ENCODE assay signal across 8 mouse cellular contexts in the genomic region with DNA sequence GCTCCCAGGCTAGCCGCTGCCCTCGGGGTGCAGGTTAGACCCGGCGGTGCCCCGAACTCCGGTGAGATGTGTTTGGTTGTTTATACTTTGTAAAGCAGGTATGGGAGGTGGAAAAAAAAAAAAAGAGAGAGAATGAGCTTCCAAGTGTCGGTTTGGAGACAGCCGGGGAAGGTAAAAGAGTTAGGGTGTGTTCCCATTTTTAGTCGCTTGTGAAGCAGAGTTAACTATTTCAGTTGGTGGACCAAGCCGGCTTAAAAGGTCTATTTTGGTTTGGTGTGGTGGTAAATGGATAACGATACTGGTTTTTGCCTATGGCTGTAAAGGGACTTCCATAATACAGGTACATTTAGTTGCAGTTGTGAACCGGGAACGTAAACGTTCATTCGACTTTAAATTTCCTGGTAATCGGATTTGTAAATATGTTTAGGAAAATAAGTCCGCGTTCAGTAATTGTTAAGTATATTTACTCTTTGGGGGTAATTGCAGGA. TPM values are rescaled to one million over a fixed set of nuclear protein-coding genes. Genes with fewer than 3 reads are reported as not detected.
DNase-seq lines count a peak whose midpoint lies in the region; ATAC-seq and TF ChIP-seq lines count a peak whose summit lies in the region.

No protein-coding gene starts in this region.

- no peak for TF ChIP-seq EP300 in heart, adult 2 months (IDR thresholded peaks at IDR 0.05; ENCODE audit: insufficient read depth, low read depth, low read length)
- 0 out of 2 replicates have a peak, but pooled peaks have one; percentile 28 for TF ChIP-seq EP300 in CH12.LX (IDR thresholded peaks at IDR 0.05; ENCODE audit: low read length)

- peaks cover 6% of the 10 kb centered on the region for H3K79me2 ChIP-seq in heart, adult 2 months (replicated peaks; ENCODE audit: control insufficient read depth, insufficient read depth, low read length)
- peaks cover 59% of the 10 kb centered on the region for H3K79me2 ChIP-seq in CH12.LX (replicated peaks; ENCODE audit: control insufficient read depth, extremely low read depth, insufficient read depth, poor library complexity, severe bottlenecking)

- H3K4me3 ChIP-seq in heart, adult 2 months, result peak overlapping the region; percentile 75
- peak overlapping the region; percentile 83 to 98 (median 86) for H3K4me3 ChIP-seq in CH12.LX (replicated peaks in 1 of 3; ENCODE audit: low read depth in 2 of 3, low read length in 2 of 3, poor library complexity in 1 of 3)
- H3K4me3 ChIP-seq in forebrain, embryonic 13.5 days, result peak overlapping the region; percentile 90
- H3K4me3 ChIP-seq in liver, embryonic 13.5 days (replicated peaks), result peak overlapping the region; percentile 98

- ATAC-seq in forebrain, embryonic 13.5 days, result no peak
- no peak for ATAC-seq in liver, embryonic 13.5 days (ENCODE audit: low read depth)

- H3K9me3 ChIP-seq in CH12.LX (replicated peaks; ENCODE audit: low read length), result peaks cover 6% of the 10 kb centered on the region
- H3K9me3 ChIP-seq in forebrain, embryonic 13.5 days (replicated peaks), result no peaks in the 10 kb centered on the region
- peaks cover 10% of the 10 kb centered on the region; the same call in 1 of the 2 replicates for H3K9me3 ChIP-seq in liver, embryonic 13.5 days (replicated peaks)

- in situ Hi-C loops in CH12.LX (cut with MboI; ENCODE audit: low pct_ligation_motif_present, low pct_unique_long_range_greater_than_20kb, low sequenced_read_pairs), result no loop called here

- peak overlapping the region; percentile 55 for H3K4me2 ChIP-seq in CH12.LX (ENCODE audit: insufficient read depth, low read depth, poor library complexity, severe bottlenecking)
- H3K4me2 ChIP-seq in forebrain, embryonic 13.5 days, result peak overlapping the region; percentile 71
- H3K4me2 ChIP-seq in liver, embryonic 13.5 days, result peak overlapping the region; percentile 81

- under 1% methylated on average over 18 of the region's 18 CpGs for WGBS in heart, adult 2 months
- WGBS in forebrain, embryonic 13.5 days, result under 1% methylated on average over 18 of the region's 18 CpGs
- under 1% methylated on average over 18 of the region's 18 CpGs for WGBS in liver, embryonic 13.5 days (ENCODE audit: insufficient replicate concordance)

- no peak for TF ChIP-seq POLR2A in heart, adult 2 months (IDR thresholded peaks at IDR 0.05; ENCODE audit: insufficient read depth, low read depth, low read length)
- no peak for TF ChIP-seq POLR2A in CH12.LX (IDR thresholded peaks at IDR 0.05; ENCODE audit: low read depth, low read length)

- peaks cover 10% of the 10 kb centered on the region for H3K4me1 ChIP-seq in heart, adult 2 months (ENCODE audit: control insufficient read depth, insufficient read depth, low read length)
- peaks cover 9 to 23% of the 10 kb centered on the region in 2 experiments for H3K4me1 ChIP-seq in CH12.LX (ENCODE audit: control insufficient read depth in 1 of 2, insufficient read depth in 2 of 2)
- peaks cover 18% of the 10 kb centered on the region for H3K4me1 ChIP-seq in forebrain, embryonic 13.5 days
- H3K4me1 ChIP-seq in liver, embryonic 13.5 days (replicated peaks), result peaks cover 43% of the 10 kb centered on the region

- H3K27ac ChIP-seq in heart, adult 2 months, result peak overlapping the region; percentile 94
- peak overlapping the region; percentile 83; the same call in 1 of the 2 replicates for H3K27ac ChIP-seq in CH12.LX (ENCODE audit: insufficient read depth, low read depth)
- H3K27ac ChIP-seq in forebrain, embryonic 13.5 days, result peak overlapping the region; percentile 100
- peak overlapping the region; percentile 91 for H3K27ac ChIP-seq in liver, embryonic 13.5 days

- TF ChIP-seq RAD21 in CH12.LX (IDR thresholded peaks at IDR 0.05; ENCODE audit: low read depth, low read length), result no peak

- peak overlapping the region; percentile 97 for H3K9ac ChIP-seq in heart, adult 2 months (ENCODE audit: low read depth, low read length)
- H3K9ac ChIP-seq in CH12.LX (ENCODE audit: insufficient read depth, low read depth), result peak overlapping the region; percentile 99
- peak overlapping the region; percentile 99 for H3K9ac ChIP-seq in forebrain, embryonic 13.5 days
- peak overlapping the region; percentile 97 for H3K9ac ChIP-seq in liver, embryonic 13.5 days

- no peak for DNase-seq in heart, adult 2 months
- no peak for DNase-seq in heart, postnatal 25 days (ENCODE audit: low spot score)
- DNase-seq in CH12.LX (ENCODE audit: extremely low read depth), result no peak
- DNase-seq in liver, embryonic 13.5 days, result no peak
- DNase-seq in cerebellum, postnatal 4 days (ENCODE audit: low spot score in 2 of 2), result no peak
- DNase-seq in adrenal gland, adult 2 months, result no peak
- DNase-seq in spleen, postnatal 14 days (ENCODE audit: low spot score in 2 of 2), result no peak

- intact Hi-C loops in heart, adult 2 months (cut with DNase I), result loop anchor here (5.0 kb wide), 2 partner anchors 94 to 276 kb away; a partner anchor contains a TSS
- intact Hi-C loops in heart, postnatal 25 days (cut with DNase I), result loop anchor here (5.0 kb wide), 1 partner anchor 94 kb away; no protein-coding TSS in a partner anchor

- no peak for TF ChIP-seq CTCF in heart, adult 2 months (IDR thresholded peaks at IDR 0.05)
- TF ChIP-seq CTCF in CH12.LX (conservative IDR thresholded peaks at IDR 0.05 in 1 of 2, IDR thresholded peaks at IDR 0.05 in 1 of 2; ENCODE audit: low read depth in 2 of 2, low read length in 2 of 2), result no peak

- dilution Hi-C loops in CH12.LX (cut with MboI; ENCODE audit: extremely low pct_ligation_motif_present, extremely low pct_unique_long_range_greater_than_20kb, low sequenced_read_pairs), result no loop called here

- no peaks in the 10 kb centered on the region for H3K27me3 ChIP-seq in heart, adult 2 months (ENCODE audit: control insufficient read depth, insufficient read depth, low read length)
- H3K27me3 ChIP-seq in CH12.LX (replicated peaks), result no peaks in the 10 kb centered on the region
- no peaks in the 10 kb centered on the region for H3K27me3 ChIP-seq in forebrain, embryonic 13.5 days
- no peaks in the 10 kb centered on the region for H3K27me3 ChIP-seq in liver, embryonic 13.5 days

- peaks cover 20% of the 10 kb centered on the region for H3K36me3 ChIP-seq in heart, adult 2 months (ENCODE audit: control insufficient read depth, insufficient read depth, low read length)
- no peaks in the 10 kb centered on the region for H3K36me3 ChIP-seq in CH12.LX (replicated peaks in 1 of 2; ENCODE audit: control insufficient read depth in 1 of 2, insufficient read depth in 1 of 2, low read length in 1 of 2)
- H3K36me3 ChIP-seq in forebrain, embryonic 13.5 days (ENCODE audit: poor library complexity, severe bottlenecking), result no peaks in the 10 kb centered on the region
- no peaks in the 10 kb centered on the region for H3K36me3 ChIP-seq in liver, embryonic 13.5 days

TF ChIP-seq in CH12.LX, 34 proteins besides CTCF, POLR2A, EP300 and RAD21:
- TF ChIP-seq CHD2 (IDR thresholded peaks at IDR 0.05; ENCODE audit: low read length) (no peak), PAX5 (IDR thresholded peaks at IDR 0.05; ENCODE audit: low read length) (no peak), TBP (conservative IDR thresholded peaks at IDR 0.05; ENCODE audit: low read depth, low read length) (no peak), MAX (IDR thresholded peaks at IDR 0.05; ENCODE audit: low read length) (no peak), MYC (IDR thresholded peaks at IDR 0.05; ENCODE audit: low read depth, low read length) (no peak)

RNA-seq across cellular contexts. Expression of a gene that starts 1.4 kb away (rescaled TPM):
- total RNA-seq in heart, adult 2 months (2021), result 10 to 100 TPM; 62.5 to 72.7 TPM
- polyA plus RNA-seq in heart, adult 2 months (2012; rRNA removed), result 9.6 and 18.0 TPM in 2 replicates
- 10 to 100 TPM; 64.3 to 65.3 TPM for total RNA-seq in heart, postnatal 25 days (2021)
- 97.5 and 113 TPM in 2 replicates for total RNA-seq in CH12.LX (2012; rRNA removed)
- 167 and 186 TPM in 2 replicates for total RNA-seq in CH12.LX (2014; rRNA removed)
- 113 TPM in 2 replicates for polyA plus RNA-seq in CH12.LX (2012; ENCODE audit: insufficient read length, low read depth)
- polyA plus RNA-seq in forebrain, embryonic 13.5 days (2015; fragmentation: Nextera tagmentation; extraction: Ambion mirVana), result 56.9 and 59.8 TPM in 2 replicates
- polyA plus RNA-seq in liver, embryonic 13.5 days (2015; fragmentation: Nextera tagmentation; extraction: Ambion mirVana), result 15.9 and 16.6 TPM in 2 replicates
- total RNA-seq in adrenal gland, adult 2 months (2021), result 100 to 1,000 TPM in 1 of 2 experiments, 10 to 100 TPM in 1; 98.5 to 114 TPM
- 29.7 and 30.0 TPM in 2 replicates for polyA plus RNA-seq in adrenal gland, adult 2 months (2012; rRNA removed)

RNA-seq across cellular contexts. Expression of a gene that starts 55.4 kb away (rescaled TPM):
- 100 to 1,000 TPM in 1 of 2 experiments, 10 to 100 TPM in 1; 91.1 to 126 TPM for total RNA-seq in heart, adult 2 months (2021)
- polyA plus RNA-seq in heart, adult 2 months (2012; rRNA removed), result 18.8 and 31.3 TPM in 2 replicates
- 100 to 1,000 TPM; 122 to 129 TPM for total RNA-seq in heart, postnatal 25 days (2021)
- 0.50 and 1.5 TPM in 2 replicates for total RNA-seq in CH12.LX (2012; rRNA removed)
- 0.24 and 0.71 TPM in 2 replicates for total RNA-seq in CH12.LX (2014; rRNA removed)
- polyA plus RNA-seq in CH12.LX (2012; ENCODE audit: insufficient read length, low read depth), result 1.3 and 1.4 TPM in 2 replicates
- polyA plus RNA-seq in forebrain, embryonic 13.5 days (2015; fragmentation: Nextera tagmentation; extraction: Ambion mirVana), result 3.0 and 5.3 TPM in 2 replicates
- polyA plus RNA-seq in liver, embryonic 13.5 days (2015; fragmentation: Nextera tagmentation; extraction: Ambion mirVana), result 0.27 and 0.78 TPM in 2 replicates
- 10 to 100 TPM; 51.8 to 75.4 TPM for total RNA-seq in adrenal gland, adult 2 months (2021)
- 4.5 and 7.9 TPM in 2 replicates for polyA plus RNA-seq in adrenal gland, adult 2 months (2012; rRNA removed)
